Mouse (Mus musculus) frontal cortex, adult (tissue): Measurements from ENCODE around the gene Spc24.
"Not testable (repeated sequence)": the region's sequence is repeated elsewhere in the genome, so short reads cannot be mapped to it uniquely, and the experiment has no call there.

ENCODE experiments used
- ATAC-seq: cut with Nextera tagmentation; 2 replicates; pipeline ENCODE4 v1.9.2; 2017; ENCODE audit warnings: mild to moderate bottlenecking, moderate library complexity, mixed read lengths; ENCODE audit not compliant: low TSS enrichment

Gene Spc24

DNA sequence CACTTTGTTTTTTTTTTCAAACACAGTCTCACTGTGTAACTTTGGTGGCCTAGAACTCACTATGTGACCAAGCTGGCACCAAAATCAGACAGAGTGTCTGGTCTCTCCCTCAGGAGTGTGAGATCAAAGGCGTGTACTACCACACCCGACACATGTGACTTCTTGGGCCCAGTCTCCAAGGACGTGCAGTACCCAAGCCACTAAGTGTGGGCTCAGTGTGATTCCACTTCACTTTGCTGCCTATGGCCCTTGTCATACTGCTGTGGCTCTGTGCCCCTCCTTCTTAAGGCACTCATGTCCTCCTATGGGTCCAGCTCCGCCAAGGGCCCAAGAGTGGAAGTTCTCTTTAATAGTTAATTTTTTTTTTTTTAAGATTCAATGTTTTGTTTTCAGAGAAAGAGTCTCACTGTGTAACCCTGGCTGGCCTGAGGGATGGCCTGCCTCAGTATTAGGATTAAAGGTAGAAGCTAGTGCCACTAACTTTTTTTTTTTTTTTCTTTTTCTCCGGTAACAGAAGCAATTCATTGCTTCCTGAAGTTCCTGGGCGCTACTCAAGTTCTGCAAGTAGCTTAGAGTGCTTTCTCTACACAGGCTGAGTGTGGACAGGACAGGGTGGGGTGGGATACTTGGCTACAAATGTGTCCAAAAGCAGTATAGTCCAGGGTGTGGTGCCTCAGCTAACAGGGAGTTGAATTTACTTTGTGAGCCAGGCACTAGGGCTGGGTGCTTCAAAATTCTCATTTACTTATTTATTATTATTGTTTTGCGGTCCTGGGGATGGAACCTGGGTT lies 24.6 kb upstream of the Spc24 start:
- ATAC-seq, result no peak

- ATAC-seq, result no peak
These were observed 21.8 kb upstream of the Spc24 start for GRCm38 (mm10) chr9:21781657-21782468.

DNA sequence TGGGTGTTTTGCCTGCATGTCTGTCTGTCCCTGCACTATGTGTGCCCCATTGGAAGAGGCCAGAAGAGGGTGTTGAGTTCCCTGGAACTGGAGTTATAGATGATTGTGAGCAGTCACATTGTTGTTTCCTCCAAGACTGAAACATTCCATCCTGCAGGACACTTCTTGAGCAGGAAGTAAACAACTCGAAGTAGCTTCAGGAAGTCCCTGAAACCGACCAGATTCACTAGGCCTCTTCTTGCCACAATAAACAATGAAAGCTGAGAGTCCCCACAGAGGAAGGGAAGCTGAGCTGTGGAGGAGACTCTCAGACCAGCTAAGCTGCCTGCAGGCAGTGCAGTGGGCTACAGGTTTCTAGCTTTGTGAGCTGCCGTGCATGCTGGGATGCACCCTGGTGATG lies 17.6 kb upstream of the Spc24 start:
- ATAC-seq, result no peak

- no peak for ATAC-seq
These were observed 14.2 kb upstream of the Spc24 start for GRCm38 (mm10) chr9:21774353-21774752.

GRCm38 (mm10) chr9:21773396-21773795 lies 13.3 kb upstream of the Spc24 start:
- ATAC-seq, result not testable (repeated sequence)

DNA sequence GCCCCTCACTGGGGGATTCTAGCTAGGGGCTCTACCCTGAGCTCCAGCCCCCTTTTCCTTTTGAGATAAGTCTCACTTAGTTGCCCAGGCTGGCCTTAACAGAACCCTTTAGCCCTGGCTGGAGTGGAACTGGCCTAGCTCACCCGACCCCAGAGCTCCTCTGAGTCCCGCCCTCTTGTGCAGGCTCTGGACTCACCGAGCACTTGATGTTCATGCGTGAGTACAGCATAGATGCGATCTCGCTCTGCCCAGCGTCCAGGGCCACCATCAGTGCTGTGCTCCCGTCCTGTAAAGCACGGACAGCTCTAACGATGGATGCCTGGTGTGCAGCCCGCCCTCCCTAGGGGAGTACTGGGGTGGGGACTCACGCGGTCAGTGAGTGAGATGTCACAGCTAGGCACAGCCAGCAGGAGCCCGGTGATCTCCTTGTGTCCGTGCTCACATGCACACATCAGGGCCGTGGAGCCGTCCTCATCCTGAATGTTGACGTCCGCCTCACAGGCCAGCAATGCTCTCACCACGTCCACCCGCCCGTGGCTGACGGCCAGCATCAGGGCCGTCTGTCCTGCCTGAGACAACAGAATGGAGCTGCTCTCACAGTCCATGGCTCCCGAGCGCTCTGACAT lies 9.6 kb upstream of the Spc24 start:
- ATAC-seq, result no peak

DNA sequence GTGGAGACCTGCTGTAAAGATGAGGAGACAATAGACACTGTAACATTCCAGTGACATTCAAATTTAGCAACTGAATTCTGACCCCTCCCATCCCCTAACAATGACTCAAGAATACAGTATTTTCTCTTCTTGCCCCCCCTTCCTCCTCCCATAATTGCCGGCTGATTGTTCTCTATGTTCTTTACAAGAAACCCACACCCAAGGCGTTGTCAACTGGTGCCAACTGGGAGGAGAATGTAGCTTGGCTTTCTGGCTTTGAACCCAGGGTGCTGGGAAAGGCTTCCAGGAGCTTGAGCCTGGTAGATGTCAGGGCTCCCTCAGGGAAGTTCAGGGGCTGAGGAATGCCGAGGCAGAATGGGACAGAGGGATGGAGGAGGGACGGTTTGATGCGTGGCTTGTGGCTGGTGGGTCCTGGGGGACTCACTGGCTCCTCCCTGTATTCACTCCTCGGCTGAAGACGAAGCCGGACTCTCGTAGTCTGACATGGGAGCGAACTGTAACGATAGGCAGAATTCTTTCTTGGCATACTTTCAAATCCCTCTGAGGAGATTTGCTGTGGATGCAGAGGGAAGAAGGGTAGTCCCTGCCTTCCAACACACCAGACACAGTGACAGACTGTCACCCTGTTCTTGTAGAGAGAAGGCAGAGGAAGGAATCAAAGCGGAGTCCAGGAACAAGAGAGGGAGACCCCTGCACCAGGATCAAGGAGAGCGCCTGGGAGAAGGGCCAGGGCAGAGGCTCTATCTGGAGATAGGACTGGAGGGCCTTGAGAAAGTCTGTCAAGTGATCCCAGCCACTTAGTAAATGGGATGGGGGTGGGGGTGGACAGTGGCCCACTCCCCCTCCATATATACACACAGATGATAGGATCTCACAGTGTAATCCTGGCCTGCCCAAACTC lies 8.7 kb upstream of the Spc24 start:
- no peak for ATAC-seq

- no peak for ATAC-seq
These were observed 7.8 kb upstream of the Spc24 start for GRCm38 (mm10) chr9:21767896-21768295.

DNA sequence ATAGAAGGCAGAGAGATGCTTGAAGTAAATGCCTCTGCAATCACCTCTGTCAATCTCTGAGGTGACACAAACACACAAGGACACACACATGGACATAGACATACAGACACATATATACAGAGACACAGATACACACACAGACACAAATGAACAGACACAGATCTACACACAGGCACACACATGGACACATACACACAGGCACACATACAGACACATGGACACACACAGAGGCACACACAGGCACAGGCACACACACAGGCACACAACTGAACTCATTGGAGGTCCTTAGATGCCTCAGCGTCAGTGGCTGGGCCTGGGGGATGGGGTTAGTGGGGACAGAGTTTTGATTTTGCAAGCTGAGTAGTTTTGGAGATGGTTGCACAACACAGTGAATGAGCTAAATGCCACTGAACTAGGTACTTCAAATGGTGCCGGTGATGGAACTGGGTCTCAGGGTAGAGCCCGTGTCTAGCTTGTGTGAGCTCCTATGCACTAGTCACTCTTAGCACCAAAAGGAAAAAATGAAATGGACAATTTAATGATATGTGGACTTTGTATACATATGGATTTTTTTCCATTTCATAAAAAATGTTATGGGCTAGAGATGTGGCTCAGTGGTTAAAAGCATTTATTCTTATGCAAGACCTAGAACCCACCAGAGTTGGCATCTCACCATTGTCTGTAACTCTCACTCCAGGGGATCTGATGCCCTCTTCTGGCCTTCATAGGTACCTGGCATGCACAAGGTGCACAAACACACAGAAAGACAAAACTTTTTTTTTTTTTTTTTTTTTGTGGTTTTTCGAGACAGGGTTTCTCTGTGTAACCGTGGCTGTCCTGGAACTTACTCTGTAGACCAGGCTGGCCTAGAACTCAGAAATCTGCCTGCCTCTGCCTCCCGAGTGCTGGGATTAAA lies 4.2 kb upstream of the Spc24 start:
- ATAC-seq, result no peak

- ATAC-seq, result no peak
These were observed 2.0 kb upstream of the Spc24 start for GRCm38 (mm10) chr9:21762135-21762534.

DNA sequence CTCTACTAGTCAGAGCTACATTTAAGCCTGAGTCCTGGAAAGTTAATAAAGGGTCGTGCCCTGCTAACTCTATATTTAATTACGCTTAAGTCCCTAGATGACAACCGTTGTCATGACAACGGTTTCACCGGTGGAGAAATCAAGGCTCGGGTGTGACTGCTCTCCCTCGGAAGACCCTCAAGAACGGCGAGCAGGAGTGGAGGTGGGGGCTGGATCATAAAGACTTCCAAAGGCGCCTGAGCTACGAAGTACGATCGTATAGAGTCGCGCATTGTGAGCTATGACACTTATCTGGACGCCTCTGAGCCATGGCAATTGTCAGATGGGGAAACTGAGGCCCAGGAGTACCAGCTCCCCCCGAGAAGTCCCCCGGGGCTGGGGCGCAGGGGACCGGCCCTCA lies 385 bp downstream of the Spc24 start:
- no peak for ATAC-seq

GRCm38 (mm10) chr9:21758576-21759529 lies 1.2 kb downstream of the Spc24 start:
- ATAC-seq, result no peak

DNA sequence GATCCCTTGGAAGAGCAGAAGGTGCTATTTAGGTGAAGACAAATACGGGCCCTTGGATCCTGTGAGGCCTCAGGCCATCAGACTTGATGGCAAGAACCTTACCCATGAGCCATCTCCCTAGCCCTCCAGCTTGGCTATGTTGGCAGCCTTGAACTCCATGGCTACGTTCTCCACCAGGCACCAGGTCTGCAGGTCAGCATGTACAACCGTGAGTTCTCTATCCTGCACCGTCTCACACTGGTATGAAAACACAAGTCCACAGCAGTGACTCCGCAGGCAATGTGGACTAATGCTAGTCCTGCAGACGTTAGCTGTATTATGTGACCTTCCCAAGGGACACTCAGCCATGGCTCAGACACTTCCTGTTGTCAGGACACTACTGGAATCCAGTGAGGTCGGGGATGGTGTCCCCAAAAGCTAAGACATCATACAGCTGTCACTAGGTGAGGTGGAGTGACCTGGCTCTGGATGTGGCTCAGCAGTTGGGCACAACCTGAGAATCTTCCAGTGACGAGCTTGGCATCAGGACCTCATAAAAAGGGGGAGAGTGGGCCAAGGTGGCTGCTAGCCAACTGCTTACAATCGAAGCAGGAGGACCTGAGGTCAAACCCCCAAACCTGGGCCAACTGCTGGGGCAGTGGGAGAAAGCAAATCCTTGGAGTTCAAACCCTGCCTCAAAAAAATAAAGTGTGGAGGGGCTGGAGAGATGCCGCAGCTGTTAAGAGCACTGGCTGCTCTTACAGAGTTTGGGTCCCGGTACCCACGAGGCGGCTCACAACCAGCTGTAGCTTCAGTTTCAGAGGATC lies 5.4 kb downstream of the Spc24 start:
- ATAC-seq, result no peak

- ATAC-seq, result no peak
These were observed 6.1 kb downstream of the Spc24 start for GRCm38 (mm10) chr9:21754003-21754402.

DNA sequence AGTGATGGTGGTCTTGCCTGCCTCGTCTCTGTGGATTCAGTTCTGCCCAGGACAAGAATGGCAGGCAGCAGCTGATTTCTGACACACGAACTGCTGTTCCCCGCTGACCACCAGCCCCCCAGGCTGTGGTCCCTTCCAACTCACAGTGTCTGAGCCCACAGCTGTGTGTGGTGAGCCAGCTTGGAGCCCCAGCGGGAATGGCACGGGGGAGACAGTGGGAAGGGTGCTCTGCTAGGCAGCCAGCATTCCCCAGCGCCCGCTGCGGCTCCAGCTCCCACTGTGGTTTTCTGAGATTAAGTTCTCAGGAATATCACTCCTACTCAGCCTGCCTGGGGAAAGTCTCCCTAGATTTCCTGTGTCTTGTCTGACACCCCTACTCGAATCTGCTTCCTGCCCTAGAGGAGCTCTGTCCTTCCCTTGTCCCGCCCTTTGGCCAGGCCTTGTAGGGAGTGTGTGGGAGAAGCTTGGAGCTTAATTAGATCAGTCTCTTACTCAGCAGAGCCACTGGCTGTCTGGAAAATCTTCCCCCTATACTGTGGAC lies 7.8 kb downstream of the Spc24 start:
- peak; percentile 67 for ATAC-seq

DNA sequence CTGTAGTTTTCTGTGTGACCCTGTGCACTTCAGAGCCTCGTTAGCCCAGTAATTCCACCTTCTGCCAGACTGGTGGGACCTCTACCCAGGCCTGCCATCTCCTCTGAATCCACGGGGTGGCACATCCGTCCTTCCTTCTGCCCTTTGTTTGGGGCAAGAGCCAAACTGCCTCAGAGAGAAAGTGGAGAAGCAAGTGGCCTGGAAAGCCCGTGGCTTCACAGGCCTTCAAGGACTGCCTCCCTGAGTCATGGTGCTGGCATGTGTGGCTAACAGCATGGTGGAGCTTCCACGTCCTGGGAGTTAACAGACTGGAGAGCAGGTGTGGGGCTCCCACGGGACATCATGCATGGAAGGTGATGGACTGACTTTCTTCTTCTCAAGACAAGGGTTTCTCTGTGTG lies 8.8 kb downstream of the Spc24 start:
- no peak for ATAC-seq

GRCm38 (mm10) chr9:21750370-21750769 lies 9.7 kb downstream of the Spc24 start:
- ATAC-seq, result no peak
